Mouse (Mus musculus): ENCODE data around the gene Mog.
A peak's percentile ranks its signal among the peaks of the same experiment; 100 is the strongest.

Gene Mog

GRCm38 (mm10) chr17:37022628-37023576, at the start of gene Mog:
TSS of gene Mog (minus strand) at chr17:37023398.
- no peak for DNase-seq (ENCODE audit: low spot score)

GRCm38 (mm10) chr17:37072730-37073276, 49.6 kb upstream of the Mog start:
- DNase-seq (ENCODE audit: low spot score): no peak

GRCm38 (mm10) chr17:37072080-37072729, 49.0 kb upstream of the Mog start:
- no peak for DNase-seq (ENCODE audit: low spot score)

- DNase-seq (ENCODE audit: low spot score): no peak
Observed at GRCm38 (mm10) chr17:37070121-37070520, 46.9 kb upstream of the Mog start.

- no peak for DNase-seq (ENCODE audit: low spot score)
Observed at GRCm38 (mm10) chr17:37067861-37068260, 44.7 kb upstream of the Mog start.

GRCm38 (mm10) chr17:37065993-37066392, 42.8 kb upstream of the Mog start:
- no peak for DNase-seq (ENCODE audit: low spot score)

- DNase-seq (ENCODE audit: low spot score): no peak
Observed at GRCm38 (mm10) chr17:37063686-37064495, 40.7 kb upstream of the Mog start.

GRCm38 (mm10) chr17:37063063-37063462, 39.9 kb upstream of the Mog start:
- DNase-seq (ENCODE audit: low spot score): no peak

GRCm38 (mm10) chr17:37062101-37062641, 39.0 kb upstream of the Mog start:
- no peak for DNase-seq (ENCODE audit: low spot score)

GRCm38 (mm10) chr17:37061435-37061834, 38.2 kb upstream of the Mog start:
- no peak for DNase-seq (ENCODE audit: low spot score)

- no peak for DNase-seq (ENCODE audit: low spot score)
Observed at GRCm38 (mm10) chr17:37056957-37057356, 33.8 kb upstream of the Mog start.

GRCm38 (mm10) chr17:37051745-37052144, 28.5 kb upstream of the Mog start:
- no peak for DNase-seq (ENCODE audit: low spot score)

- DNase-seq (ENCODE audit: low spot score): no peak
Observed at GRCm38 (mm10) chr17:37050876-37051275, 27.7 kb upstream of the Mog start.

- peak; percentile 72 for DNase-seq (ENCODE audit: low spot score)
Observed at GRCm38 (mm10) chr17:37050399-37050798, 27.2 kb upstream of the Mog start.

- DNase-seq (ENCODE audit: low spot score): peak; percentile 35
Observed at GRCm38 (mm10) chr17:37049570-37050310, 26.5 kb upstream of the Mog start.

- DNase-seq (ENCODE audit: low spot score): no peak
Observed at GRCm38 (mm10) chr17:37048383-37048782, 25.2 kb upstream of the Mog start.

GRCm38 (mm10) chr17:37047981-37048380, 24.8 kb upstream of the Mog start:
- no peak for DNase-seq (ENCODE audit: low spot score)

GRCm38 (mm10) chr17:37047332-37047976, 24.3 kb upstream of the Mog start:
- DNase-seq (ENCODE audit: low spot score): no peak

GRCm38 (mm10) chr17:37046312-37047112, 23.3 kb upstream of the Mog start:
- DNase-seq (ENCODE audit: low spot score): peak; percentile 51

Measured in ovary, adult 18-20 months (tissue).